Mouse (Mus musculus): ENCODE measurements around the gene Arhgap1.

Arhgap1 gene

GRCm38 (mm10) chr2:91649152-91649551 is 508 bp upstream of the Arhgap1 start:
- no peak for DNase-seq (ENCODE audit: low spot score)

- DNase-seq (ENCODE audit: low spot score): no peak
These were observed 818 bp downstream of the Arhgap1 start for GRCm38 (mm10) chr2:91650360-91650995.

DNA sequence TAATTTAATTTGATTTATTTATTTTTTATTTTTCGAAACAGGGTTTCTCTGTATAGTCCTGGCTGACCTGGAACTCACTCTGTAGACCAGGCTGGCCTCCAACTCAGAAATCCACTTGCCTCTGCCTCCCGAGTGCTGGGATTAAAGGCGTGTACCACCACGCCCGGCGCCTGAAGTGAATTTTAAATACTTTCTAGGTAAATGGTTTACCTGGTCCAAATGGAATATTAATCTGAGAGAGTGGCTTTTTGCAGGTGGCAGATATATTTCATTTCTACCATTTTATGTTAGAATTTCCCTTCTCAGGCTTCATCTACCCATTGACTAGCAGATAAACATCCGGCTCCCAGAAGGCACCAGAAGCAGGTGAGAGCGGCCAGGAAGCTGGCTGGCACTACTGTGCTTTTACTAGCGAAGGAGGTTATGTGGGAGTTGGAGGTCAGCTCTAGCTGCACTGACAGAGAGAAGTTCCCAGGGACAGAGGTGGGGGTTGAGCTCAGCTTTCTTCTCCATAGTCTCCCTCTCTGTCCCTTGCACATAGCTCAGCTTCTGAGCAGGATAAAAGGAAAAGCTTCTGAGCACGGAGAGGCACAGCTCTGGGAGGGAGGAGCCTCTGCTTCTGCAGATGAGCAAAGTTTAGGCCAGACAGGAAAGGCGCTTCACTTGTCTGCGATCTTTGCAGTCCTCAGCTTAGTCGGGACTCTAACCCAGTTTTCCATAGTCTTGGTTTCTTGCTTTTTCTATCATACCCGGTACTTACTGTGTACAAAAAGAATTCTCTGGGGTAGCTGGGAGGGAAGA is 2.0 kb downstream of the Arhgap1 start:
- no peak for DNase-seq (ENCODE audit: low spot score)

GRCm38 (mm10) chr2:91652863-91653262 is 3.2 kb downstream of the Arhgap1 start:
- DNase-seq (ENCODE audit: low spot score): no peak

GRCm38 (mm10) chr2:91655388-91655787 is 5.7 kb downstream of the Arhgap1 start:
- DNase-seq (ENCODE audit: low spot score): no peak

DNA sequence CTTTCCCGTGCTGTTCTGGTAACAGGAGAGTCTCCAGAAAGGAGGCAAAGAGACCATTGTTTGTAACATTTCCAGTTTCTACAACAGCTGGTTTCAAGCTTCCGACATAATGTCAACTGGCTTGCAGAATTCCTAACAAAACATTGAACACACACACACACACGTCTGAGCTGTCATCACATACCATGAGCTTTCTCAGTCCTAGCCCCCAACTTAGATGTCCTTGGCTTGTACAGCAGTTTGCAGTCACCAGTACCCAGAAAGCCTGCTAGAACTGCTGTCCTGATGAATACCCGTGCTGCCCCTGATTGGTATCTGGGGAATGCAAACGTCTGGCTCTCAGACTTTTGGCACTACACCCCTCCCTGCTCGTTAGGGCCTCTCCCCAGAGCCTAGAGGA is 6.2 kb downstream of the Arhgap1 start:
- no peak for DNase-seq (ENCODE audit: low spot score)

DNA sequence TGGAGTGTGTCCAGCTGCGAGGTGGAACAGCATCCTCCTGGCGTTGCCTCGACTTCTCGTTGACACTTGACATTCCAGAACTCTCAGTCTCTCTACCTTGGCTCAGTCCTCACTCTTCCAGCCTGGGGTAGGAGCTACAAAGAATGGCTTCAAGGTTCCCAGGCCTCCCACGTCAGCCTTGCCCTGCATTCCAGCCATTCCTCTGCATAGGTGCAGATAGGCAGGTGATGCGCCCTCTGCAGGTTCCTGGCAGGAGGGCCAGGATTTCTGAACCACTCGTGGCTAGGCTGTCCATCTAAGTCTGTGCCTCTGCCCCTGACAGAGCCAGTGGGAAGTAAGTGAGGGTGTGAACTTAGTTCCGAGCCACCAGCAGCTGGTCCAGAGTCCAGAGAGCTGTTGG is 7.1 kb downstream of the Arhgap1 start:
- DNase-seq (ENCODE audit: low spot score): no peak

- DNase-seq (ENCODE audit: low spot score): no peak
These were observed 10.0 kb downstream of the Arhgap1 start for GRCm38 (mm10) chr2:91659657-91660056.

DNA sequence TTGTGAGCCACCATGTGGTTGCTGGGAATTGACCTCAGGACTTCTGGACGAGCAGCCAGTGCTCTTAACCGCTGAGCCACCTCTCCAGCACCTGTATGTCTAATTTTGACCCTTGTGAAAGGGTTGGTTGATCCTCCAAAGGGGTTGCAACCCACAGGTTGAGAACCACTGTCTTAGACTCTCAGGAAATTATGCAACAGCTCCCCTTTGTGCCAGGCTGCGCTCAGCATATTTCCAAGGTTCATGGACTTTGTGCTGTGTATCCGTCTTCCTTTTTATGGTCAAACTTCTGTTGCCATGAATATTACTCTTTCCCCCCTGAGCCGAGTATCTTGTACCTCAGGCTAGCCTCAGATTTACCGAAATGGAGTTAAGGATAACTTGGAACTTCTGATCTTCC is 11.3 kb downstream of the Arhgap1 start:
- DNase-seq (ENCODE audit: low spot score): no peak

DNA sequence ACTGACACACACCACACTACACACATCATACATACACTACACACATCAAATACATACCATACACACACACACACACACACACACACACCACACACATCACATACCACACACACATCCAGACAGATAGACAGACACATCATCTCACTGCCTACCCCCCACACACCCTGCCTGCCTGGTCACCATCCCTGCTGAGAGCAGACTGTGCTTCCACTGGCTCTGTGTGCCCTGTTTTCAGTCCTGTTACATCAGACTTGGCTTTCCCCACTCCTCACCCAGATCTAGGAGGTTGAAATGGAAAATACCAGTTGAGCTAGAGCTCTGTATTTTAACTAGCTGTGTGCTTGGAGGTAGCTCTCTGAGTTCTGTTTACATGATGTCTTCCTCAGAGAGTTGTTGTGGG is 15.1 kb downstream of the Arhgap1 start:
- DNase-seq (ENCODE audit: low spot score): no peak

- no peak for DNase-seq (ENCODE audit: low spot score)
These were observed 16.8 kb downstream of the Arhgap1 start for GRCm38 (mm10) chr2:91666386-91666910.

DNA sequence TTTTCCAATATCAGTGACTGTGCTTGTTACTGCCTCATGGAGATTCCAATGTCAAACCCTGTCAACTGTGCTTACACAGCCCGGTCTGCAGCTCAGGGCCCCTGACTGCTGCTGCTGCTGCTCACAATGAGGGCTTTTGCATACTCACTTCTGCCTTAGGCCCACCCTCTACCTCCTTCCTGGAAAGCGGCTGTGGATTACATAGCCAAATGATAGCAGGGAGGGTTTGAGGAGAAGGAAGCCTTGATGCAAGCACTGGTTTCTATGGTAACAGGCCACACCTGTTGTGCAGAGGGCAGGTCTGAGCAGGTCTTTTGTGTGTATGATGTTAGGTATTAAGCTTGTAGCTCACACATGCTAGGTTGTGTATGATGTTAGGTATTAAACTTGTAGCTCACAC is 18.1 kb downstream of the Arhgap1 start:
- DNase-seq (ENCODE audit: low spot score): no peak

DNA sequence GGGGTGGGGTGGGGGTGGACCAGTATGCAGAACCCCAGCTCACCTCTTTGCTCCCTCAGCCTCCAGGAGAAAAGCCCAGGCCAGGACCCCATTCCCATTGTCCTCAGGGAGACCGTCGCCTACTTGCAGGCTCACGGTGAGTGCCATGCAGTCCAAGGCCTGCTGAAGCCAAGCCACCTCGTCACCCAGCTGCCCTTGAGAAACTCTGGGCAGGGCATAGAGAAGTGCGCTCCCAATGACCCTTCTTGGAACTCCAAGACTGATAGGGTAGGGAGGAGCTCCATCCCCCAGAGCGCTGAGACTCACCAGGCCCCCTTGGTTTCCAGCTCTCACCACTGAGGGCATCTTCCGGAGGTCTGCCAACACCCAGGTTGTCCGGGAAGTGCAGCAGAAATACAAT is 19.7 kb downstream of the Arhgap1 start:
- no peak for DNase-seq (ENCODE audit: low spot score)

DNA sequence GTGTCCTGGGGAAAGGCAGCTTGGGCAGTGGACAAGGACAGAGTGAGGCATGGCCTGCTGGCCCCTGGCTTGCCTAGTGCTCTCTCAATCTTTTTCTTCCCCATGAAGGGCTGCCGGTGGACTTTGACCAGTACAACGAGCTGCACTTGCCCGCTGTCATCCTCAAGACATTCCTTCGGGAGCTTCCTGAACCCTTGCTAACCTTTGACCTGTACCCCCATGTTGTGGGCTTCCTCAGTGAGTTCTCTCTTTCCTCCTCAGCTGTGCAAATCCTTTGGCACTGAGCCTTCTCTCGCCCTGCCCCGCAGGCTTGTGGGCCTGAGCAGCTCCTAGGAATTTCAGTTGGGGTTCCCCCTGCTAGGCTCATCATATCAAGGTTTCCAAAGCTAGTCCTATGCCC is 20.4 kb downstream of the Arhgap1 start:
- DNase-seq (ENCODE audit: low spot score): no peak

GRCm38 (mm10) chr2:91673587-91673986 is 23.9 kb downstream of the Arhgap1 start:
- no peak for DNase-seq (ENCODE audit: low spot score)

DNA sequence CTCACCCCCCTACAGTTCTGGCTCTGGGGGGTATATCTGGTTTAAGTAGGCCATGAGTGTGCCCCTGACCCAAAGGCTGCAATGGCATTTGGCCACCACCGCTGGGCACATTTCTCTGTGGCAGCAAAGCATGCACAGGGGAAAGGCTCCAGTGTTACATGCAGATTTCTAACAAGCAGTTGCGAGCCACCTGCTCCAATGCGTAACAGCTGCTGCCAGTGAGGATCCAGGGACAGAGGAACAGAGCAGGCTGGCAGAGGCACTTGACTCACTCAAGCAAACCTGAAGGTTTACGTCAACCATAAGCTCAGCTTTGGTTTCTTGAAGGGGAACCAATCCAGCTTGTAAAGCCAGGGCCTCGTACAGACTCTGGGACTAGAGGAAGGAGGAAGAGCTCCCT is 25.2 kb downstream of the Arhgap1 start:
- DNase-seq (ENCODE audit: low spot score): no peak

DNA sequence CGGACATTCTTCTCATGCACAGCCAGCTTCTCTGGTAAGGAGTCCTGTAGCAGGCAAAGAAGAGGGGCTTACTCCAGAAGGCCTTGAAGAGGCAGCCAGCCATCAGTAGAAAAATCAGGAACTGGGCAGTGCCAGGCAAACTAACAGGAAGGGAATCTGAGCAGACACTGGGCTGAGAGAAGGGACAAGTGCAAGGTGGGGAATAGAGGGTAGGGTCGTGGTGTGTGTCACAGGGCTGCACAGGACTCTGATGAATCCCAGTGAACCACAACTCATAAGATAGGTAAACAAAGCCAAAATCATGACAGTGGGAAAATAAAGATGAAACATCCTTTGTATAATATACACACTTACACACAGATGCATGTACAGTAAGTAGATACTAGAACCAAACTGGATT is 26.8 kb downstream of the Arhgap1 start:
- DNase-seq (ENCODE audit: low spot score): no peak

DNA sequence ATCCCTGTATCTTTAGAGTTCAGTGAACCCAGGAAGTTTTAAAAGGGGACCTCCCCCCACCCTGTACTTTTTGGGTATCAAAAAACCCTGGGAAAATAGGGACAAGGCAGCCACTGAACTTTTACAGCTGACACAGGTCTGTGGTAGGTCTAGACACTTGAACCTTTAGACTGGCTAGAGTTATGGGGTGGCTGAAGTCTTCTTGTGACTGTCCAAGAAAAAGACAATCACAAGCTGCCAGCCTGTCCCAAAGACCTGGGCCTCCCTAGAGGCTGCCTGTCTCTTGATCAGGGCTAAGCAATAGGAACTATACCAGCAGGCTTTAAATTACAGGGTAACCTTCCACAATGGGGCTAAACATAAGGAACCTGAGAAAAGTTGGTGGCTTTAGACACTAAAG is 27.3 kb downstream of the Arhgap1 start:
- DNase-seq (ENCODE audit: low spot score): no peak

GRCm38 (mm10) chr2:91682850-91683249 is 33.2 kb downstream of the Arhgap1 start:
- no peak for DNase-seq (ENCODE audit: low spot score)

DNA sequence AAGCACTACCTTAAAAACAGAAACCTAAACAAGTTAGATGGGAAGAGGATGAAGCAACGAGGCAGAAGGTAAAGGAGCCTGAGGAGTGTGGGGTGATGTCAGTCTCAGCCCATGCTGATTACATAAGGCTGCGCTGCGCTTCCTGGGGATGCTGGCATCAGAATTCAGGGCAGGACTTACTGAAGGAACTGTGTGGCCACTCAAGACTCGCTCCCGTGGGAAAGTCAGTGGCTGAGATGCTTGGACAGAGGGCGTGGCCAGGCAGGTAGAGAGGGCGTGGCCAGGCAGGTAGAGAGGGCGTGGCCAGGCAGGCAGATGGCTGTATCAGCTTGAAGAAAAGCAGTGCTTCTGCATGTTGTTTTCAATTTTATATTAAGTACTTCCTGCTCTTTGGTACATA is 34.3 kb downstream of the Arhgap1 start:
- DNase-seq (ENCODE audit: low spot score): no peak

GRCm38 (mm10) chr2:91689452-91689851 is 39.8 kb downstream of the Arhgap1 start:
- peak; percentile 72 for DNase-seq (ENCODE audit: low spot score)

- DNase-seq (ENCODE audit: low spot score): no peak
These were observed 46.0 kb downstream of the Arhgap1 start for GRCm38 (mm10) chr2:91695436-91696224.

DNA sequence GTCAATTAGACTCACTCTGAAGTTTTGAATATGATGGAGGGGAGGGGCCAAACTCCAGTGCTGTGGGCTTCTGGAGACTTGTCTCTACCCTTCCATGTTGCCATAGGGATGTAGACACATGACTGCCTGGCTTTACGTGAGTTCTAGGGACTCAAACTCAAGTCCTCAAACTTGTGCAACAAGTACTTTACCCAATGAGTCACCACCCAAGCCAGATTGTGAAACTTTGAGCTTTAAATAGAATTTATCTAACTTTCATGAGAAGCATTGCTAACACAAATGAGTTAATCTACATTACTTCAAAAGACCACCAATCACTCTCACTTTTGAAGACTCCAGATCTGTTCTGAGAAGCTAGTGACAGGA is 46.5 kb downstream of the Arhgap1 start:
- DNase-seq (ENCODE audit: low spot score): no peak
